Mouse (Mus musculus): Measurements from ENCODE around the gene Surf6. TPM values are rescaled to one million over a fixed set of nuclear protein-coding genes. Genes with fewer than 3 reads are reported as not detected.
"Not testable (repeated sequence)": the region's sequence is repeated elsewhere in the genome, so short reads cannot be mapped to it uniquely, and the experiment has no call there.

Gene Surf6
- polyA plus RNA-seq, 1 experiment, result 13.6 TPM

- no peak for TF ChIP-seq FLI1 (IDR thresholded peaks at IDR 0.05; ENCODE audit: low read length)
- TF ChIP-seq GATA1 (IDR thresholded peaks at IDR 0.05; ENCODE audit: borderline replicate concordance, low read length), result no peak
- no peaks in the 10 kb centered on the region for H3K9me3 ChIP-seq
- H3K4me3 ChIP-seq (replicated peaks), result no peak overlapping the region
- peaks cover 85% of the 10 kb centered on the region for H3K4me1 ChIP-seq
- H3K36me3 ChIP-seq (replicated peaks; ENCODE audit: low read length), result peaks cover 49% of the 10 kb centered on the region
- no peaks in the 10 kb centered on the region for H3K27me3 ChIP-seq (replicated peaks)
Observed at GRCm38 (mm10) chr2:26906431-26906830, 3.8 kb upstream of the Surf6 start.

- Histone ChIP-seq H3K9me3 (no peaks in the 10 kb centered on the region), H3K27me3 (replicated peaks) (no peaks in the 10 kb centered on the region), H3K4me3 (replicated peaks) (no peak overlapping the region), H3K36me3 (replicated peaks; ENCODE audit: low read length) (peaks cover 45% of the 10 kb centered on the region), H3K4me1 (peaks cover 86% of the 10 kb centered on the region)
- TF ChIP-seq FLI1 (IDR thresholded peaks at IDR 0.05; ENCODE audit: low read length) (no peak), GATA1 (IDR thresholded peaks at IDR 0.05; ENCODE audit: borderline replicate concordance, low read length) (no peak)
Observed at GRCm38 (mm10) chr2:26905936-26906335, 3.3 kb upstream of the Surf6 start.

- H3K27me3 ChIP-seq (replicated peaks), result no peaks in the 10 kb centered on the region
- H3K9me3 ChIP-seq, result no peaks in the 10 kb centered on the region
- peaks cover 63% of the 10 kb centered on the region for H3K36me3 ChIP-seq (replicated peaks; ENCODE audit: low read length)
- no peak for TF ChIP-seq GATA1 (IDR thresholded peaks at IDR 0.05; ENCODE audit: borderline replicate concordance, low read length)
- no peak for TF ChIP-seq FLI1 (IDR thresholded peaks at IDR 0.05; ENCODE audit: low read length)
- peak overlapping the region; percentile 96 for H3K4me3 ChIP-seq (replicated peaks)
- H3K4me1 ChIP-seq, result peaks cover 82% of the 10 kb centered on the region
Observed at GRCm38 (mm10) chr2:26903311-26903710, 632 bp upstream of the Surf6 start.

- no peaks in the 10 kb centered on the region for H3K27me3 ChIP-seq (replicated peaks)
- H3K9me3 ChIP-seq, result no peaks in the 10 kb centered on the region
- peaks cover 68% of the 10 kb centered on the region for H3K4me1 ChIP-seq
- peak overlapping the region; percentile 96 for H3K4me3 ChIP-seq (replicated peaks)
- H3K36me3 ChIP-seq (replicated peaks; ENCODE audit: low read length), result peaks cover 63% of the 10 kb centered on the region
- TF ChIP-seq FLI1 (IDR thresholded peaks at IDR 0.05; ENCODE audit: low read length) (no peak), GATA1 (IDR thresholded peaks at IDR 0.05; ENCODE audit: borderline replicate concordance, low read length) (no peak)
Observed at GRCm38 (mm10) chr2:26901834-26902400, 762 bp downstream of the Surf6 start.

- H3K27me3 ChIP-seq (replicated peaks), result no peaks in the 10 kb centered on the region
- H3K9me3 ChIP-seq, result no peaks in the 10 kb centered on the region
- peaks cover 62% of the 10 kb centered on the region for H3K36me3 ChIP-seq (replicated peaks; ENCODE audit: low read length)
- TF ChIP-seq FLI1 (IDR thresholded peaks at IDR 0.05; ENCODE audit: low read length), result no peak
- TF ChIP-seq GATA1 (IDR thresholded peaks at IDR 0.05; ENCODE audit: borderline replicate concordance, low read length), result no peak
- peaks cover 56% of the 10 kb centered on the region for H3K4me1 ChIP-seq
- H3K4me3 ChIP-seq (replicated peaks), result peak overlapping the region; percentile 14
Observed at GRCm38 (mm10) chr2:26900731-26901130, 1.9 kb downstream of the Surf6 start.

GRCm38 (mm10) chr2:26895898-26896297, 6.8 kb downstream of the Surf6 start:
- no peaks in the 10 kb centered on the region for H3K27me3 ChIP-seq (replicated peaks)
- TF ChIP-seq GATA1 (IDR thresholded peaks at IDR 0.05; ENCODE audit: borderline replicate concordance, low read length), result no peak
- no peak for TF ChIP-seq FLI1 (IDR thresholded peaks at IDR 0.05; ENCODE audit: low read length)
- H3K9me3 ChIP-seq, result no peaks in the 10 kb centered on the region
- H3K4me1 ChIP-seq, result peaks cover 20% of the 10 kb centered on the region
- no peak overlapping the region for H3K4me3 ChIP-seq (replicated peaks)
- H3K36me3 ChIP-seq (replicated peaks; ENCODE audit: low read length), result peaks cover 92% of the 10 kb centered on the region

GRCm38 (mm10) chr2:26886170-26886569, 16.5 kb downstream of the Surf6 start:
- H3K36me3 ChIP-seq (replicated peaks; ENCODE audit: low read length), result peaks cover 35% of the 10 kb centered on the region
- not testable (repeated sequence) for H3K27me3 ChIP-seq (replicated peaks); H3K4me3 ChIP-seq (replicated peaks); H3K9me3 ChIP-seq; H3K4me1 ChIP-seq

GRCm38 (mm10) chr2:26885541-26885940, 17.1 kb downstream of the Surf6 start:
- not testable (repeated sequence) for H3K4me1 ChIP-seq; H3K27me3 ChIP-seq (replicated peaks); H3K4me3 ChIP-seq (replicated peaks); H3K9me3 ChIP-seq
- H3K36me3 ChIP-seq (replicated peaks; ENCODE audit: low read length), result peaks cover 28% of the 10 kb centered on the region

GRCm38 (mm10) chr2:26878571-26878970, 24.1 kb downstream of the Surf6 start:
- peaks cover 24% of the 10 kb centered on the region for H3K9me3 ChIP-seq
- TF ChIP-seq FLI1 (IDR thresholded peaks at IDR 0.05; ENCODE audit: low read length) (no peak), GATA1 (IDR thresholded peaks at IDR 0.05; ENCODE audit: borderline replicate concordance, low read length) (no peak)
- no peaks in the 10 kb centered on the region for H3K4me1 ChIP-seq
- no peaks in the 10 kb centered on the region for H3K36me3 ChIP-seq (replicated peaks; ENCODE audit: low read length)
- H3K27me3 ChIP-seq (replicated peaks), result no peaks in the 10 kb centered on the region
- H3K4me3 ChIP-seq (replicated peaks), result no peak overlapping the region

- TF ChIP-seq GATA1 (IDR thresholded peaks at IDR 0.05; ENCODE audit: borderline replicate concordance, low read length) (no peak), FLI1 (IDR thresholded peaks at IDR 0.05; ENCODE audit: low read length) (no peak)
- peaks cover 24% of the 10 kb centered on the region for H3K27me3 ChIP-seq (replicated peaks)
- H3K4me1 ChIP-seq, result peaks cover 5% of the 10 kb centered on the region
- peaks cover 3% of the 10 kb centered on the region; the same call in 1 of the 2 replicates for H3K9me3 ChIP-seq
- H3K4me3 ChIP-seq (replicated peaks), result no peak overlapping the region
- H3K36me3 ChIP-seq (replicated peaks; ENCODE audit: low read length), result no peaks in the 10 kb centered on the region
Observed at GRCm38 (mm10) chr2:26870666-26871065, 32.0 kb downstream of the Surf6 start.

- Histone ChIP-seq H3K36me3 (replicated peaks; ENCODE audit: low read length) (no peaks in the 10 kb centered on the region), H3K4me3 (replicated peaks) (no peak within 1 kb of the TSS), H3K9me3 (peaks cover 3% of the 10 kb centered on the region; the same call in 1 of the 2 replicates), H3K4me1 (peaks cover 8% of the 10 kb centered on the region), H3K27me3 (replicated peaks) (peaks cover 28% of the 10 kb centered on the region)
- no peak for TF ChIP-seq GATA1 (IDR thresholded peaks at IDR 0.05; ENCODE audit: borderline replicate concordance, low read length)
- no peak for TF ChIP-seq FLI1 (IDR thresholded peaks at IDR 0.05; ENCODE audit: low read length)
Observed at GRCm38 (mm10) chr2:26864879-26865278, 37.8 kb downstream of the Surf6 start, which contains the start of gene Abo. TSS of gene Abo (minus strand) at chr2:26864979.
